Mouse (Mus musculus) kidney, embryonic 14.5 days (tissue): ENCODE data around the gene Casr. TPM values are rescaled to one million over a fixed set of nuclear protein-coding genes. Genes with fewer than 3 reads are reported as not detected.

Source experiments
- ATAC-seq: fragments of 200-750 bp; cut with Nextera tagmentation; 2 replicates; pipeline ENCODE4 v1.8.0; 2017; ENCODE audit warnings: moderate number of reproducible peaks, mild to moderate bottlenecking, moderate TSS enrichment, moderate library complexity; ENCODE audit not compliant: low FRiP score, low TSS enrichment
- H3K27ac ChIP-seq: fragments of 300-500 bp; sonication (generic); 2 replicates; pipeline ENCODE4 v1.5.1; 2014; ENCODE audit warnings: low read depth, mild to moderate bottlenecking, low read length, moderate library complexity, mixed read lengths
- H3K27me3 ChIP-seq: fragments of 300-500 bp; sonication (generic); 2 replicates; pipeline ENCODE4 v1.6.1; 2014; ENCODE audit warnings: mild to moderate bottlenecking, low read length; ENCODE audit not compliant: control insufficient read depth, insufficient read depth
- H3K36me3 ChIP-seq: fragments of 300-500 bp; sonication (generic); 2 replicates; pipeline ENCODE4 v1.6.1; 2014; ENCODE audit warnings: low read length, mixed read lengths; ENCODE audit not compliant: control insufficient read depth, insufficient read depth
- H3K4me1 ChIP-seq: fragments of 300-500 bp; sonication (generic); 2 replicates; pipeline ENCODE4 v1.6.1; 2014; ENCODE audit warnings: low read length, mixed read lengths; ENCODE audit not compliant: control insufficient read depth, insufficient read depth
- H3K4me2 ChIP-seq: fragments of 300-500 bp; sonication (generic); replicated peaks from 2 replicates; pipeline ENCODE4 v1.6.1; 2014; ENCODE audit warnings: low read depth, mild to moderate bottlenecking, low read length
- H3K4me3 ChIP-seq: fragments of 300-500 bp; sonication (generic); 2 replicates; pipeline ENCODE4 v1.5.1; 2014; ENCODE audit warnings: mild to moderate bottlenecking, low read length
- H3K9ac ChIP-seq: fragments of 300-500 bp; sonication (generic); 2 replicates; pipeline ENCODE4 v1.6.1; 2014; ENCODE audit warnings: low read depth, mild to moderate bottlenecking, low read length, moderate library complexity
- H3K9me3 ChIP-seq: fragments of 300-500 bp; sonication (generic); 2 replicates; pipeline ENCODE4 v1.6.1; 2016; ENCODE audit warnings: low read length; ENCODE audit not compliant: control insufficient read depth
- WGBS: fragments of 180-500 bp; shearing (Covaris S2); extraction: QIAGEN DNeasy Blood & Tissue Kit; methylation state at CpG from one replicate; pipeline ENCODE4 v1.1.7; 2014; 5-methylcytosine and 5-hydroxymethylcytosine counted together
- polyA plus RNA-seq: library from polyadenylated mRNA; unstranded; fragments of >200 nt; fragmentation: Nextera tagmentation; extraction: Ambion mirVana; gene quantifications from 2 replicates; pipeline ENCODE4 v1.2.1, GENCODE M21; 2014

Gene Casr
- polyA plus RNA-seq = 0.34 and 0.39 TPM in 2 replicates

GRCm38 (mm10) chr16:36561386-36562338 lies at the start of gene Casr:
Gene Casr (minus strand): TSS chr16:36562141.
- Histone ChIP-seq H3K27me3 (peaks cover 14% of the 10 kb centered on the region), H3K4me1 (no peaks in the 10 kb centered on the region), H3K27ac (no peak within 1 kb of the TSS), H3K36me3 (no peaks in the 10 kb centered on the region), H3K4me3 (peak within 1 kb of the TSS; percentile 31), H3K9ac (peak within 1 kb of the TSS; percentile 40; the same call in 1 of the 2 replicates), H3K9me3 (no peaks in the 10 kb centered on the region), H3K4me2 (peak within 1 kb of the TSS; percentile 58)
- WGBS = 3% methylated on average over 36 of the region's 36 CpGs
- ATAC-seq = peak; percentile 32; the same call in 1 of the 2 replicates

- Histone ChIP-seq H3K36me3 (no peaks in the 10 kb centered on the region), H3K9me3 (no peaks in the 10 kb centered on the region), H3K27me3 (no peaks in the 10 kb centered on the region), H3K4me3 (no peak overlapping the region), H3K4me2 (no peak overlapping the region), H3K9ac (no peak overlapping the region), H3K4me1 (no peaks in the 10 kb centered on the region), H3K27ac (no peak overlapping the region)
- ATAC-seq = no peak
- WGBS = 72% methylated on average over 3 of the region's 3 CpGs
Measured at GRCm38 (mm10) chr16:36602632-36603031, 40.7 kb upstream of the Casr start.

GRCm38 (mm10) chr16:36598265-36598664 lies 36.3 kb upstream of the Casr start:
- Histone ChIP-seq H3K9ac (no peak overlapping the region), H3K4me3 (no peak overlapping the region), H3K4me1 (no peaks in the 10 kb centered on the region), H3K4me2 (no peak overlapping the region), H3K36me3 (no peaks in the 10 kb centered on the region), H3K27me3 (no peaks in the 10 kb centered on the region), H3K27ac (no peak overlapping the region), H3K9me3 (no peaks in the 10 kb centered on the region)
- no peak for ATAC-seq
- WGBS = 63% methylated on average over 4 of the region's 4 CpGs

GRCm38 (mm10) chr16:36596671-36597410 lies 34.9 kb upstream of the Casr start:
- WGBS = 85% methylated on average over 10 of the region's 10 CpGs
- H3K9me3 ChIP-seq = no peaks in the 10 kb centered on the region
- no peak overlapping the region for H3K9ac ChIP-seq
- H3K4me3 ChIP-seq = no peak overlapping the region
- no peaks in the 10 kb centered on the region for H3K4me1 ChIP-seq
- H3K27me3 ChIP-seq = no peaks in the 10 kb centered on the region
- no peak overlapping the region for H3K4me2 ChIP-seq
- no peaks in the 10 kb centered on the region for H3K36me3 ChIP-seq
- no peak for ATAC-seq
- H3K27ac ChIP-seq = no peak overlapping the region

- Histone ChIP-seq H3K9me3 (no peaks in the 10 kb centered on the region), H3K4me3 (no peak overlapping the region), H3K27ac (no peak overlapping the region), H3K4me2 (no peak overlapping the region), H3K4me1 (no peaks in the 10 kb centered on the region), H3K9ac (no peak overlapping the region), H3K36me3 (no peaks in the 10 kb centered on the region), H3K27me3 (no peaks in the 10 kb centered on the region)
- 81% methylated on average over 1 of the region's 1 CpGs for WGBS
- ATAC-seq = no peak
Measured at GRCm38 (mm10) chr16:36589898-36590297, 28.0 kb upstream of the Casr start.

- no peaks in the 10 kb centered on the region for H3K9me3 ChIP-seq
- no peak for ATAC-seq
- no peaks in the 10 kb centered on the region for H3K36me3 ChIP-seq
- no peak overlapping the region for H3K4me2 ChIP-seq
- no peak overlapping the region for H3K27ac ChIP-seq
- 60% methylated on average over 4 of the region's 4 CpGs for WGBS
- no peak overlapping the region for H3K4me3 ChIP-seq
- H3K27me3 ChIP-seq = no peaks in the 10 kb centered on the region
- no peak overlapping the region for H3K9ac ChIP-seq
- H3K4me1 ChIP-seq = no peaks in the 10 kb centered on the region
Measured at GRCm38 (mm10) chr16:36587971-36588370, 26.0 kb upstream of the Casr start.

- Histone ChIP-seq H3K9me3 (no peaks in the 10 kb centered on the region), H3K36me3 (no peaks in the 10 kb centered on the region), H3K4me2 (no peak overlapping the region), H3K9ac (no peak overlapping the region), H3K27ac (no peak overlapping the region), H3K4me1 (no peaks in the 10 kb centered on the region), H3K27me3 (no peaks in the 10 kb centered on the region), H3K4me3 (no peak overlapping the region)
- ATAC-seq = no peak
- 68% methylated on average over 3 of the region's 3 CpGs for WGBS
Measured at GRCm38 (mm10) chr16:36582073-36582472, 20.1 kb upstream of the Casr start.

GRCm38 (mm10) chr16:36571942-36572341 lies 10.0 kb upstream of the Casr start:
- no peaks in the 10 kb centered on the region for H3K36me3 ChIP-seq
- no peak overlapping the region for H3K4me3 ChIP-seq
- H3K9ac ChIP-seq = no peak overlapping the region
- H3K4me2 ChIP-seq = no peak overlapping the region
- H3K9me3 ChIP-seq = no peaks in the 10 kb centered on the region
- no peaks in the 10 kb centered on the region for H3K4me1 ChIP-seq
- no peaks in the 10 kb centered on the region for H3K27me3 ChIP-seq
- H3K27ac ChIP-seq = no peak overlapping the region
- no peak for ATAC-seq
- WGBS = 48% methylated on average over 8 of the region's 8 CpGs

- Histone ChIP-seq H3K27me3 (peaks cover 14% of the 10 kb centered on the region), H3K36me3 (no peaks in the 10 kb centered on the region), H3K4me2 (no peak overlapping the region), H3K9me3 (no peaks in the 10 kb centered on the region), H3K9ac (no peak overlapping the region), H3K4me3 (no peak overlapping the region), H3K27ac (no peak overlapping the region), H3K4me1 (no peaks in the 10 kb centered on the region)
- ATAC-seq = no peak
- WGBS = 86% methylated on average over 6 of the region's 6 CpGs
Measured at GRCm38 (mm10) chr16:36559573-36559972, 2.4 kb downstream of the Casr start.
